ENCODE assay signal across 8 mouse cellular contexts in the genomic region with DNA sequence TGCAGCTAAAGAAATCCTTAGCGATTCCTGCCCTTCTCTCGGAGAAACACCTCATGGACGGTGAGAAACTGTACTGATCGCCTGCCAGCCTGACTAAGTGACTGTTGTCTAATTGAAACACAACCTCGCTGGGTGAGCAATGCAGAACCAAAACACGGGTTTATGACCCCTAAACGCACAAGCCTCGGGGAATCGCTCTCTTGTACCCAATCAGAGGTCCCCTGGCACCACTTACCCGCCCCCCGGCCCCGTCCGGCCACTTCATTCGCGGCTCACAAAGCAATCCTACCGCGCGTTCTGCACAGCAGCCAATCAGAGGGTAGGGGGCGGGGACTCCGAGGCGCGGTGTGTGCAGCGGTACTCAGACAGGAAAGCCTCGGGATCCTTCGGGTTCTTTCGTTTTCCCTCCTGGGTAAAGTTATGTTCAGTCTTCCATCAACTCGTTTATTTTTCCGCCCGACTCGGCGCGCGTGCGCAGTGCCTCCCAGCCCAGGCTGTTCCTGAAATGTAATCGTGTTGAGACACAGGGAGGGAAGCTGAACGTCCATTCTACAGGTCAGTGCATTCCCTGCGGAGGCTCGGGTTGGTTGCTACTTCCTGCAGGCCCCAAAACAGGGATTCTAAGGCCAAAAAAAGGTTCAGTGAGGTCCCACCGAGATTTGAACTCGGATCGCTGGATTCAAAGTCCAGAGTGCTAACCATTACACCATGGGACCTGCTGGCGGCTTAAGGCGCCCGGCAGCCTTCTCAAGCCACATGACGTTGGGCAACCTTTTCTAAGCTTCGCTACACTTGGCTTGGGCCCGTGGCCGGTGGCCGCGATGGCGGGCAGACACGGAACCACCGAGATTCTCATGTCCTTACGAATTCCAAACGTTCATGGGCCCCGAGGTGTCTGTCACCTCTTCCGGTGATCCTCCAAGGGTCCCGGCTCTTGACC. TPM values are rescaled to one million over a fixed set of nuclear protein-coding genes. Genes with fewer than 3 reads are reported as not detected.
DNase-seq lines count a peak whose midpoint lies in the region; ATAC-seq and TF ChIP-seq lines count a peak whose summit lies in the region.

No protein-coding gene starts in this region.

- ATAC-seq in erythroid progenitor cell, adult 5-6 weeks (replicated peaks; ENCODE audit: low FRiP score, poor library complexity, severe bottlenecking), result peak; percentile 88
- ATAC-seq in heart, embryonic 12.5 days (ENCODE audit: insufficient number of reproducible peaks, low FRiP score), result peak; percentile 98
- ATAC-seq in kidney, postnatal 0 days (replicated peaks; ENCODE audit: low FRiP score, low read depth), result peak; percentile 98
- ATAC-seq in liver, embryonic 11.5 days (replicated peaks; ENCODE audit: low FRiP score), result peak; percentile 95
- peak; percentile 98 for ATAC-seq in stomach, embryonic 14.5 days (ENCODE audit: insufficient number of reproducible peaks, insufficient read depth, low FRiP score, low read depth)

- peak overlapping the region; percentile 77 for H3K4me3 ChIP-seq in heart, embryonic 12.5 days
- peak overlapping the region; percentile 69 for H3K4me3 ChIP-seq in kidney, postnatal 0 days (replicated peaks; ENCODE audit: low read depth, low read length)
- H3K4me3 ChIP-seq in liver, embryonic 11.5 days (ENCODE audit: low read depth, low read length), result peak overlapping the region; percentile 73
- H3K4me3 ChIP-seq in stomach, embryonic 14.5 days (ENCODE audit: low read depth, low read length), result peak overlapping the region; percentile 76

- H3K4me2 ChIP-seq in heart, embryonic 12.5 days, result peak overlapping the region; percentile 79
- H3K4me2 ChIP-seq in kidney, postnatal 0 days (ENCODE audit: low read length), result peak overlapping the region; percentile 75
- H3K4me2 ChIP-seq in liver, embryonic 11.5 days, result peak overlapping the region; percentile 95
- peak overlapping the region; percentile 59 for H3K4me2 ChIP-seq in stomach, embryonic 14.5 days (replicated peaks; ENCODE audit: low read depth, low read length)

- under 1% methylated on average over 58 of the region's 58 CpGs for WGBS in heart, embryonic 12.5 days
- WGBS in kidney, postnatal 0 days, result under 1% methylated on average over 58 of the region's 58 CpGs
- WGBS in liver, embryonic 11.5 days, result under 1% methylated on average over 58 of the region's 58 CpGs
- under 1% methylated on average over 58 of the region's 58 CpGs for WGBS in stomach, embryonic 14.5 days

- H3K4me1 ChIP-seq in heart, embryonic 12.5 days (replicated peaks), result peaks cover 10% of the 10 kb centered on the region
- H3K4me1 ChIP-seq in kidney, postnatal 0 days (replicated peaks; ENCODE audit: insufficient read depth, low read length), result 0 out of 2 replicates have a peak, but pooled peaks cover 8% of the 10 kb centered on the region
- peaks cover 17% of the 10 kb centered on the region for H3K4me1 ChIP-seq in liver, embryonic 11.5 days (replicated peaks; ENCODE audit: control insufficient read depth, insufficient read depth, low read length)
- H3K4me1 ChIP-seq in stomach, embryonic 14.5 days (ENCODE audit: control insufficient read depth, insufficient read depth, low read length), result peaks cover 13% of the 10 kb centered on the region; the same call in 1 of the 2 replicates

- H3K36me3 ChIP-seq in heart, embryonic 12.5 days, result no peaks in the 10 kb centered on the region
- H3K36me3 ChIP-seq in kidney, postnatal 0 days (ENCODE audit: insufficient read depth, low read length), result no peaks in the 10 kb centered on the region
- no peaks in the 10 kb centered on the region for H3K36me3 ChIP-seq in liver, embryonic 11.5 days (ENCODE audit: control insufficient read depth, insufficient read depth, low read length)
- no peaks in the 10 kb centered on the region for H3K36me3 ChIP-seq in stomach, embryonic 14.5 days (ENCODE audit: control insufficient read depth, insufficient read depth, low read length)

- 0 out of 2 replicates have a peak, but pooled peaks have one; percentile 12 for TF ChIP-seq CTCF in kidney, postnatal 0 days (IDR thresholded peaks at IDR 0.05; ENCODE audit: low read depth)

- no peaks in the 10 kb centered on the region for H3K9me3 ChIP-seq in heart, embryonic 12.5 days (replicated peaks)
- no peaks in the 10 kb centered on the region for H3K9me3 ChIP-seq in kidney, postnatal 0 days (replicated peaks; ENCODE audit: low read length)
- no peaks in the 10 kb centered on the region for H3K9me3 ChIP-seq in liver, embryonic 11.5 days (ENCODE audit: control insufficient read depth, low read length)
- no peaks in the 10 kb centered on the region for H3K9me3 ChIP-seq in stomach, embryonic 14.5 days (ENCODE audit: control insufficient read depth, low read depth, low read length)

- H3K27ac ChIP-seq in heart, embryonic 12.5 days (ENCODE audit: poor library complexity, severe bottlenecking), result peak overlapping the region; percentile 96
- H3K27ac ChIP-seq in kidney, postnatal 0 days, result peak overlapping the region; percentile 98
- peak overlapping the region; percentile 99 for H3K27ac ChIP-seq in liver, embryonic 11.5 days (ENCODE audit: low read depth, low read length)
- H3K27ac ChIP-seq in stomach, embryonic 14.5 days (ENCODE audit: low read length), result peak overlapping the region; percentile 95

- H3K9ac ChIP-seq in heart, embryonic 12.5 days, result peak overlapping the region; percentile 73
- peak overlapping the region; percentile 71 for H3K9ac ChIP-seq in kidney, postnatal 0 days (ENCODE audit: low read depth, low read length)
- H3K9ac ChIP-seq in liver, embryonic 11.5 days (ENCODE audit: low read depth, low read length), result peak overlapping the region; percentile 91
- H3K9ac ChIP-seq in stomach, embryonic 14.5 days (replicated peaks; ENCODE audit: low read depth, low read length), result peak overlapping the region; percentile 57

- H3K27me3 ChIP-seq in heart, embryonic 12.5 days (replicated peaks), result no peaks in the 10 kb centered on the region
- H3K27me3 ChIP-seq in kidney, postnatal 0 days (ENCODE audit: insufficient read depth, low read length), result no peaks in the 10 kb centered on the region
- H3K27me3 ChIP-seq in liver, embryonic 11.5 days (replicated peaks; ENCODE audit: control insufficient read depth, insufficient read depth, low read length), result no peaks in the 10 kb centered on the region
- H3K27me3 ChIP-seq in stomach, embryonic 14.5 days (ENCODE audit: control insufficient read depth, insufficient read depth, low read length), result no peaks in the 10 kb centered on the region

- peak; percentile 99 for DNase-seq in CD4-positive helper T cell, adult 2 months (ENCODE audit: low read depth, low spot score)
- peak; percentile 97 for DNase-seq in brain, embryonic 18.5 days (ENCODE audit: low read depth, low spot score)
- DNase-seq in kidney, postnatal 0 days (ENCODE audit: low spot score), result peak; percentile 99
- DNase-seq in liver, embryonic 11.5 days (ENCODE audit: low spot score), result peak; percentile 95
- DNase-seq in naive thymus-derived CD4-positive, alpha-beta T cell, adult 2 months (ENCODE audit: low read depth), result peak; percentile 98

RNA-seq across cellular contexts. Expression of a gene that starts 16.5 kb away (rescaled TPM):
- 2.1 and 4.7 TPM in 2 replicates for total RNA-seq in erythroid progenitor cell, adult 5-6 weeks (2015; ENCODE audit: low replicate concordance)
- 2.3 and 16.0 TPM in 2 replicates for total RNA-seq in erythroid progenitor cell, adult 5-6 weeks (2017; ENCODE audit: low replicate concordance)
- polyA plus RNA-seq in heart, embryonic 12.5 days (2016; fragmentation: Nextera tagmentation; extraction: Ambion mirVana), result 22.3 and 26.0 TPM in 2 replicates
- 10.5 and 13.1 TPM in 2 replicates for polyA plus RNA-seq in kidney, postnatal 0 days (2015; fragmentation: Nextera tagmentation; extraction: Ambion mirVana)
- polyA plus RNA-seq in liver, embryonic 11.5 days (2014; fragmentation: Nextera tagmentation; extraction: Ambion mirVana), result 6.4 and 7.9 TPM in 2 replicates
- 2.9 and 3.7 TPM in 2 replicates for polyA plus RNA-seq in stomach, embryonic 14.5 days (2014; fragmentation: Nextera tagmentation; extraction: Ambion mirVana)

RNA-seq across cellular contexts. Expression of a gene that starts 21.8 kb away (rescaled TPM):
- total RNA-seq in erythroid progenitor cell, adult 5-6 weeks (2015; ENCODE audit: low replicate concordance), result 26.3 and 28.1 TPM in 2 replicates
- total RNA-seq in erythroid progenitor cell, adult 5-6 weeks (2017; ENCODE audit: low replicate concordance), result 14.6 and 20.5 TPM in 2 replicates
- 39.1 and 39.2 TPM in 2 replicates for polyA plus RNA-seq in heart, embryonic 12.5 days (2016; fragmentation: Nextera tagmentation; extraction: Ambion mirVana)
- polyA plus RNA-seq in kidney, postnatal 0 days (2015; fragmentation: Nextera tagmentation; extraction: Ambion mirVana), result 32.6 and 32.9 TPM in 2 replicates
- 19.5 and 22.3 TPM in 2 replicates for polyA plus RNA-seq in liver, embryonic 11.5 days (2014; fragmentation: Nextera tagmentation; extraction: Ambion mirVana)
- 13.7 and 15.1 TPM in 2 replicates for polyA plus RNA-seq in stomach, embryonic 14.5 days (2014; fragmentation: Nextera tagmentation; extraction: Ambion mirVana)

RNA-seq across cellular contexts. Expression of a gene that starts 34.5 kb away (rescaled TPM):
- total RNA-seq in erythroid progenitor cell, adult 5-6 weeks (2015; ENCODE audit: low replicate concordance), result 10.1 and 12.6 TPM in 2 replicates
- total RNA-seq in erythroid progenitor cell, adult 5-6 weeks (2017; ENCODE audit: low replicate concordance), result 18.6 TPM in 1 of 2 replicates, not detected in the other
- 0.65 and 0.66 TPM in 2 replicates for polyA plus RNA-seq in heart, embryonic 12.5 days (2016; fragmentation: Nextera tagmentation; extraction: Ambion mirVana)
- polyA plus RNA-seq in kidney, postnatal 0 days (2015; fragmentation: Nextera tagmentation; extraction: Ambion mirVana), result 0.17 TPM in 1 of 2 replicates, not detected in the other
- 0.48 and 0.74 TPM in 2 replicates for polyA plus RNA-seq in liver, embryonic 11.5 days (2014; fragmentation: Nextera tagmentation; extraction: Ambion mirVana)
- not detected in 2 replicates for polyA plus RNA-seq in stomach, embryonic 14.5 days (2014; fragmentation: Nextera tagmentation; extraction: Ambion mirVana)

RNA-seq across cellular contexts. Expression of a gene that starts 55.9 kb away (rescaled TPM):
- not detected in 2 replicates for total RNA-seq in erythroid progenitor cell, adult 5-6 weeks (2015; ENCODE audit: low replicate concordance)
- not detected in 2 replicates for total RNA-seq in erythroid progenitor cell, adult 5-6 weeks (2017; ENCODE audit: low replicate concordance)
- 0.13 TPM in 1 of 2 replicates, not detected in the other for polyA plus RNA-seq in heart, embryonic 12.5 days (2016; fragmentation: Nextera tagmentation; extraction: Ambion mirVana)
- 1.1 and 1.6 TPM in 2 replicates for polyA plus RNA-seq in kidney, postnatal 0 days (2015; fragmentation: Nextera tagmentation; extraction: Ambion mirVana)
- 0.34 and 0.51 TPM in 2 replicates for polyA plus RNA-seq in liver, embryonic 11.5 days (2014; fragmentation: Nextera tagmentation; extraction: Ambion mirVana)
- polyA plus RNA-seq in stomach, embryonic 14.5 days (2014; fragmentation: Nextera tagmentation; extraction: Ambion mirVana), result 3.2 and 3.8 TPM in 2 replicates

Comparison
In these comparisons a context has a peak if more than half of its experiments do, and no peak if none do; other contexts are left out.
1. Peak in every context shown above with its lines: DNase-seq, ATAC-seq, H3K4me3 ChIP-seq and H3K27ac ChIP-seq.